Mouse (Mus musculus): ENCODE measurements around the gene Usp34.

GRCm38 (mm10) chr11:23259481-23259880 is 47.2 kb upstream of the Usp34 start:
- TF ChIP-seq E2F4 (IDR thresholded peaks at IDR 0.05; ENCODE audit: insufficient replicate concordance, low read depth, low read length) (no peak), POLR2A (IDR thresholded peaks at IDR 0.05; ENCODE audit: low read depth, low read length) (no peak), RCOR1 (conservative IDR thresholded peaks at IDR 0.05; ENCODE audit: low read depth, low read length) (no peak), NRF1 (IDR thresholded peaks at IDR 0.05; ENCODE audit: low read depth, low read length) (no peak), MAFK (IDR thresholded peaks at IDR 0.05; ENCODE audit: insufficient replicate concordance, low read length) (no peak), CTCF (conservative IDR thresholded peaks at IDR 0.05 in 1 of 2, IDR thresholded peaks at IDR 0.05 in 1 of 2; ENCODE audit: low read depth in 2 of 2, low read length in 2 of 2) (no peak), MAX (IDR thresholded peaks at IDR 0.05; ENCODE audit: low read length) (no peak), MAZ (IDR thresholded peaks at IDR 0.05; ENCODE audit: low read depth, low read length) (no peak)
